Mouse (Mus musculus): ENCODE data around the gene Adat1. TPM values are rescaled to one million over a fixed set of nuclear protein-coding genes. Genes with fewer than 3 reads are reported as not detected.
A peak's percentile ranks its signal among the peaks of the same experiment; 100 is the strongest.

The Adat1 gene
- polyA plus RNA-seq (2014; fragmentation: Nextera tagmentation; extraction: Ambion mirVana): 7.2 and 8.5 TPM in 2 replicates

GRCm38 (mm10) chr8:111992013-111992702, at the start of gene Adat1:
TSS of gene Adat1 (minus strand) at chr8:111992302.
- peak; percentile 97 for ATAC-seq (ENCODE audit: low read depth)
- Histone ChIP-seq H3K27me3 (ENCODE audit: control insufficient read depth, insufficient read depth, low read length) (no peaks in the 10 kb centered on the region), H3K9me3 (ENCODE audit: control insufficient read depth, low read length) (no peaks in the 10 kb centered on the region), H3K27ac (ENCODE audit: low read depth, low read length) (peak within 1 kb of the TSS; percentile 56), H3K36me3 (ENCODE audit: control insufficient read depth, insufficient read depth, low read length) (peaks cover 23% of the 10 kb centered on the region), H3K9ac (replicated peaks; ENCODE audit: low read depth, low read length) (peak within 1 kb of the TSS; percentile 57), H3K4me3 (ENCODE audit: low read depth, low read length) (peak within 1 kb of the TSS; percentile 69), H3K4me1 (ENCODE audit: control insufficient read depth, insufficient read depth, low read length) (0 out of 2 replicates have a peak, but pooled peaks cover 3% of the 10 kb centered on the region), H3K4me2 (ENCODE audit: low read depth, low read length) (peak within 1 kb of the TSS; percentile 75)
- 5% methylated on average over 32 of the region's 33 CpGs for WGBS

DNA sequence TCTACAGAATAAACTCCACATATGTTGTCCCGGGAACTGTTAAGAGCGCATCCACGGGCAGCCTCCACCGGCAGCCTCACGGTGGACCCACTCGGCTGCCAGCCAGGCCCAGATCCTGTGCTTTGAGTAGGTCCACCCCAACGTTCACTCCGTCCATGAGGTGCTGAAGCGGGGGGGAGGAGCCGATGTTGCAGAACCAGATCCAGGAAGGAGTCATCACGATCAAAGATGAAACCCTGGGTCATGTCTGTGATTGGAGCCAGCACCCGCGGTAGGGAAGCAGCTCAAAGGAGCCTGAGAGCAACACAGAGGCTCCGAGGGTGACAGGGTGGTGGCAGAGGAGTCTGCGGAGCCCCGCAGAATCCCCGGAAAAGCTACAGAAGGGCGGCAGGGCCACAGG, 45.4 kb upstream of the Adat1 start:
- H3K36me3 ChIP-seq (ENCODE audit: control insufficient read depth, insufficient read depth, low read length): no peaks in the 10 kb centered on the region
- H3K4me3 ChIP-seq (ENCODE audit: low read depth, low read length): no peak overlapping the region
- ATAC-seq (ENCODE audit: low read depth): no peak
- no peaks in the 10 kb centered on the region for H3K9me3 ChIP-seq (ENCODE audit: control insufficient read depth, low read length)
- no peak overlapping the region for H3K27ac ChIP-seq (ENCODE audit: low read depth, low read length)
- H3K4me1 ChIP-seq (ENCODE audit: control insufficient read depth, insufficient read depth, low read length): no peaks in the 10 kb centered on the region
- 84% methylated on average over 18 of the region's 18 CpGs for WGBS
- H3K27me3 ChIP-seq (ENCODE audit: control insufficient read depth, insufficient read depth, low read length): no peaks in the 10 kb centered on the region
- H3K4me2 ChIP-seq (ENCODE audit: low read depth, low read length): no peak overlapping the region
- H3K9ac ChIP-seq (replicated peaks; ENCODE audit: low read depth, low read length): no peak overlapping the region

DNA sequence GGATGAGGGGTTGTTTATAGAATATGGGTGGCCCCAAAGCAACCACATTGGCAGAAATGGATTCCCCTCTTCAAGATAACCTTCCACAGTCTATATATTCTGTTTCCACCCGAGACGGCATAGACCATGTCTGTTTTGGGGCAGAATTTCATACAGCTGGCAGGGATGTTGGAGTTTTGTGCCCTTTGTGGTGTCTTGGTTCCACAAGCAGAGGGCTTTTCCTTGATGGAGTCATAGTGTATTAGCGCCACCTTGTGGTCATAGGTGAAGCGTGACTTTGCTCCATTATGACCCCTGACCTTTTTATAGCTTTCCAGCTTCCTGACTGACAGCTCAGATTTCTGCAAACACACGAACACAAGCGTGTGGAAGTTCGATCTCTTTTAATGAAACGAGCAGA, 42.5 kb upstream of the Adat1 start:
- Histone ChIP-seq H3K9me3 (ENCODE audit: control insufficient read depth, low read length) (no peaks in the 10 kb centered on the region), H3K36me3 (ENCODE audit: control insufficient read depth, insufficient read depth, low read length) (no peaks in the 10 kb centered on the region), H3K4me3 (ENCODE audit: low read depth, low read length) (no peak overlapping the region), H3K27me3 (ENCODE audit: control insufficient read depth, insufficient read depth, low read length) (no peaks in the 10 kb centered on the region), H3K27ac (ENCODE audit: low read depth, low read length) (no peak overlapping the region), H3K9ac (replicated peaks; ENCODE audit: low read depth, low read length) (no peak overlapping the region), H3K4me1 (ENCODE audit: control insufficient read depth, insufficient read depth, low read length) (no peaks in the 10 kb centered on the region), H3K4me2 (ENCODE audit: low read depth, low read length) (no peak overlapping the region)
- ATAC-seq (ENCODE audit: low read depth): no peak
- WGBS: 21% methylated on average over 8 of the region's 8 CpGs

GRCm38 (mm10) chr8:112033071-112033470, 41.0 kb upstream of the Adat1 start:
- no peak overlapping the region for H3K4me3 ChIP-seq (ENCODE audit: low read depth, low read length)
- H3K36me3 ChIP-seq (ENCODE audit: control insufficient read depth, insufficient read depth, low read length): no peaks in the 10 kb centered on the region
- H3K9me3 ChIP-seq (ENCODE audit: control insufficient read depth, low read length): no peaks in the 10 kb centered on the region
- no peak overlapping the region for H3K9ac ChIP-seq (replicated peaks; ENCODE audit: low read depth, low read length)
- no peaks in the 10 kb centered on the region for H3K4me1 ChIP-seq (ENCODE audit: control insufficient read depth, insufficient read depth, low read length)
- H3K27me3 ChIP-seq (ENCODE audit: control insufficient read depth, insufficient read depth, low read length): no peaks in the 10 kb centered on the region
- no peak overlapping the region for H3K27ac ChIP-seq (ENCODE audit: low read depth, low read length)
- H3K4me2 ChIP-seq (ENCODE audit: low read depth, low read length): no peak overlapping the region
- 52% methylated on average over 7 of the region's 7 CpGs for WGBS
- no peak for ATAC-seq (ENCODE audit: low read depth)

GRCm38 (mm10) chr8:112030663-112031062, 38.6 kb upstream of the Adat1 start:
- Histone ChIP-seq H3K9ac (replicated peaks; ENCODE audit: low read depth, low read length) (no peak overlapping the region), H3K4me2 (ENCODE audit: low read depth, low read length) (no peak overlapping the region), H3K9me3 (ENCODE audit: control insufficient read depth, low read length) (no peaks in the 10 kb centered on the region), H3K27ac (ENCODE audit: low read depth, low read length) (no peak overlapping the region), H3K36me3 (ENCODE audit: control insufficient read depth, insufficient read depth, low read length) (no peaks in the 10 kb centered on the region), H3K4me1 (ENCODE audit: control insufficient read depth, insufficient read depth, low read length) (no peaks in the 10 kb centered on the region), H3K4me3 (ENCODE audit: low read depth, low read length) (no peak overlapping the region), H3K27me3 (ENCODE audit: control insufficient read depth, insufficient read depth, low read length) (no peaks in the 10 kb centered on the region)
- WGBS: 73% methylated on average over 6 of the region's 6 CpGs
- ATAC-seq (ENCODE audit: low read depth): no peak

- Histone ChIP-seq H3K36me3 (ENCODE audit: control insufficient read depth, insufficient read depth, low read length) (no peaks in the 10 kb centered on the region), H3K27me3 (ENCODE audit: control insufficient read depth, insufficient read depth, low read length) (no peaks in the 10 kb centered on the region), H3K4me2 (ENCODE audit: low read depth, low read length) (no peak overlapping the region), H3K4me1 (ENCODE audit: control insufficient read depth, insufficient read depth, low read length) (no peaks in the 10 kb centered on the region), H3K4me3 (ENCODE audit: low read depth, low read length) (no peak overlapping the region), H3K9me3 (ENCODE audit: control insufficient read depth, low read length) (no peaks in the 10 kb centered on the region), H3K27ac (ENCODE audit: low read depth, low read length) (no peak overlapping the region), H3K9ac (replicated peaks; ENCODE audit: low read depth, low read length) (no peak overlapping the region)
- 86% methylated on average over 7 of the region's 7 CpGs for WGBS
- no peak for ATAC-seq (ENCODE audit: low read depth)
Observed at GRCm38 (mm10) chr8:112029455-112029854, 37.4 kb upstream of the Adat1 start.

DNA sequence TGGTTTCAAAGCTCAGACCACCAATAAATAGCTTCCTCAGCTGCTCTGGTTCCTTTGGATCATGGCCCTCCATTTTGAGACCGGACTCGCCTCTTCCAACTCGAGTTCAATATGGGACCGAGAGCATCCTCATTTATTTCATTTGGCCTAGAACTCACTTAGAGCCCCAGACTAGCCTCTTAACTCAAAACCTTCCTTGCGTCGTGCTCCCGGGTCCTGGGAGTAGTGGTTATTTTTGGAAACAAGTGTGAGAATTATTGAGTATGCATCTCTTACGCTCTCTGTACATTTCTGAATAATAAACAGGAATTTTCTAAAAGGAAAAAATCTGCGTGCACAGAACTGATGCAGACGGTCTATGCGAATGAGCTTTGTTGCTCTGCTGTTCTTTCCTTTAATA, 22.8 kb upstream of the Adat1 start, which contains the start of gene Gm6793:
Gm6793 (minus strand) TSS at position 101 of the 400 bp plus-strand sequence.
- H3K36me3 ChIP-seq (ENCODE audit: control insufficient read depth, insufficient read depth, low read length): peaks cover 31% of the 10 kb centered on the region
- WGBS: 96% methylated on average over 11 of the region's 11 CpGs
- H3K4me2 ChIP-seq (ENCODE audit: low read depth, low read length): no peak within 1 kb of the TSS
- H3K27me3 ChIP-seq (ENCODE audit: control insufficient read depth, insufficient read depth, low read length): no peaks in the 10 kb centered on the region
- no peak for ATAC-seq (ENCODE audit: low read depth)
- H3K27ac ChIP-seq (ENCODE audit: low read depth, low read length): no peak within 1 kb of the TSS
- no peak within 1 kb of the TSS for H3K9ac ChIP-seq (replicated peaks; ENCODE audit: low read depth, low read length)
- H3K4me3 ChIP-seq (ENCODE audit: low read depth, low read length): no peak within 1 kb of the TSS
- H3K4me1 ChIP-seq (ENCODE audit: control insufficient read depth, insufficient read depth, low read length): peaks cover 18% of the 10 kb centered on the region
- H3K9me3 ChIP-seq (ENCODE audit: control insufficient read depth, low read length): no peaks in the 10 kb centered on the region

DNA sequence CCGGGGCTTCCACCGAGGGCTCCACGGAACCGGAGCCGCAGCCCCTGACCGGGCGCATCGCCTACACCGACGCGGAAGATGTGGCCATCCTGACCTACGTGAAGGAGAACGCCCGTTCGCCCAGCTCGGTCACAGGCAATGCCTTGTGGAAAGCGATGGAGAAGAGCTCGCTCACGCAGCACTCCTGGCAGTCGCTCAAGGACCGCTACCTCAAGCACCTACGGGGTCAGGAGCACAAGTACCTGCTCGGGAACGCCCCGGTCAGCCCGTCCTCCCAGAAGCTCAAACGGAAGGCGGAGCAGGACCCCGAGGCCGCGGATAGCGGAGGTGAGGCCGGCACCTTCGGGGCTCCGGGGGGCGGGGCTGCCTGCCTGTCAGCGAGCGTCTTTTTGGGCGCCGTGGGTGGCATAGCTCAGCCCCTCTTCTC, 19.7 kb upstream of the Adat1 start:
- WGBS: under 1% methylated on average over 39 of the region's 40 CpGs
- H3K4me1 ChIP-seq (ENCODE audit: control insufficient read depth, insufficient read depth, low read length): peaks cover 18% of the 10 kb centered on the region
- H3K9me3 ChIP-seq (ENCODE audit: control insufficient read depth, low read length): no peaks in the 10 kb centered on the region
- H3K36me3 ChIP-seq (ENCODE audit: control insufficient read depth, insufficient read depth, low read length): peaks cover 10% of the 10 kb centered on the region
- H3K27ac ChIP-seq (ENCODE audit: low read depth, low read length): peak overlapping the region; percentile 76
- no peaks in the 10 kb centered on the region for H3K27me3 ChIP-seq (ENCODE audit: control insufficient read depth, insufficient read depth, low read length)
- peak; percentile 41; the same call in 1 of the 2 replicates for ATAC-seq (ENCODE audit: low read depth)
- peak overlapping the region; percentile 84 for H3K9ac ChIP-seq (replicated peaks; ENCODE audit: low read depth, low read length)
- peak overlapping the region; percentile 89 for H3K4me2 ChIP-seq (ENCODE audit: low read depth, low read length)
- peak overlapping the region; percentile 94 for H3K4me3 ChIP-seq (ENCODE audit: low read depth, low read length)

DNA sequence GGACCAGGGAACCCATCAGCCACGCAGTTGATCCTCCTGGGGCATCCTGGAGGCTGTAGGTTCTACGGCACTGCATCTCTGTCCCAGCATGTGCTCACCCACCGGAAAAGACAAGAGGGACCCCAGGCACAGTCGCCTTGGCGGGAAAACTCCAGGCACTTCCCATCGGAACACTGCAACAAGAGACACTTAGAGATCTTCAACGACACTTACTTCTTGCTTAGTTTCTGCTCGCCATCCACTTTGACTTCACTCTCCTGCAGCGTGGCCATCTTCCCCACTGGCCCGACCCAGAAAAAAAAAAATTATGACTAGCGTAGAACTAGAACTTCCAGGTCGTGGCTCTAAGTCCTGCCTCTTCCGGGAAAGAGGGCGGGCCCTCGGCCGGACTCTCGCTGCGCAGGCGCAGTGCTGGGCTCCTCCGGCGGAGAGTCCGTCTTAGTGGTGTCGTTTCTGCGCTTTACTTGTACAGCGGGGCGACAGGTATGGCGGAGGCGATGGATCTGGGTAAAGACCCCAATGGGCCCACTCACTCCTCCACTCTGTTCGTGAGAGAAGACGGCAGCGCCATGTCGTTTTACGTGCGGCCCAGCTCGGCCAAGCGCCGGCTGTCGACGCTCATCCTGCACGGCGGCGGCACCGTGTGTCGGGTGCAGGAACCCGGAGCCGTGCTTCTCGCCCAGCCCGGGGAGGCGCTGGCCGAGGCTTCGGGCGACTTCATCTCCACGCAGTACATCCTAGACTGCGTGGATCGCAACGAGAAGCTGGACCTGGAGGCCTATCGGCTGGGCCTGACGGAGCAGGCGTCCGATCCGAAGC, 19.1 kb upstream of the Adat1 start, which contains the start of the genes Kars and Terf2ip:
Kars (minus strand) TSS at position 327 of the 819 bp plus-strand sequence.
Terf2ip (plus strand) TSS at position 402 of the 819 bp plus-strand sequence.
- no peaks in the 10 kb centered on the region for H3K27me3 ChIP-seq (ENCODE audit: control insufficient read depth, insufficient read depth, low read length)
- H3K4me2 ChIP-seq (ENCODE audit: low read depth, low read length): peak within 1 kb of the TSS; percentile 89
- WGBS: under 1% methylated on average over 61 of the region's 61 CpGs
- H3K4me3 ChIP-seq (ENCODE audit: low read depth, low read length): peak within 1 kb of the TSS; percentile 94
- peak within 1 kb of the TSS; percentile 84 for H3K9ac ChIP-seq (replicated peaks; ENCODE audit: low read depth, low read length)
- H3K36me3 ChIP-seq (ENCODE audit: control insufficient read depth, insufficient read depth, low read length): peaks cover 5% of the 10 kb centered on the region; the same call in 1 of the 2 replicates
- H3K27ac ChIP-seq (ENCODE audit: low read depth, low read length): peak within 1 kb of the TSS; percentile 76
- ATAC-seq (ENCODE audit: low read depth): peak; percentile 94
- H3K9me3 ChIP-seq (ENCODE audit: control insufficient read depth, low read length): no peaks in the 10 kb centered on the region
- peaks cover 18% of the 10 kb centered on the region for H3K4me1 ChIP-seq (ENCODE audit: control insufficient read depth, insufficient read depth, low read length)

Data from neural tube, embryonic 14.5 days (tissue).